Mouse (Mus musculus) brain, embryonic 14.5 days (tissue): ENCODE results near the gene Il18bp. TPM values are rescaled to one million over a fixed set of nuclear protein-coding genes. Genes with fewer than 3 reads are reported as not detected.
"Not testable (repeated sequence)": the region's sequence is repeated elsewhere in the genome, so short reads cannot be mapped to it uniquely, and the experiment has no call there.

Experiments used
- DNase-seq: peaks from one replicate; pipeline ENCODE4 v3.0.0-alpha.2; 2011; ENCODE audit warnings: low read depth
- CTCF ChIP-seq: fragments of 200-500 bp; IDR thresholded peaks from 2 replicates; pipeline ENCODE4 v1.5.1; 2012; ENCODE audit warnings: inconsistent platforms, mild to moderate bottlenecking, moderate library complexity, borderline replicate concordance; ENCODE audit not compliant: insufficient read depth, insufficient read length; ENCODE audit errors: extremely low read depth
- POLR2A ChIP-seq: fragments of 200-500 bp; IDR thresholded peaks from 2 replicates; pipeline ENCODE4 v1.6.1; 2012; ENCODE audit warnings: mild to moderate bottlenecking, inconsistent platforms, borderline replicate concordance; ENCODE audit not compliant: poor library complexity, insufficient read depth, insufficient read length, severe bottlenecking; ENCODE audit errors: extremely low read depth
- polyA plus RNA-seq: library from polyadenylated mRNA; depleted of rRNA; stranded (reverse); fragments of >200 nt; gene quantifications from 2 replicates; pipeline ENCODE4 v1.2.3, GENCODE M21; 2012; rRNA removed

Il18bp gene
- 18.4 and 19.6 TPM in 2 replicates for polyA plus RNA-seq

DNA sequence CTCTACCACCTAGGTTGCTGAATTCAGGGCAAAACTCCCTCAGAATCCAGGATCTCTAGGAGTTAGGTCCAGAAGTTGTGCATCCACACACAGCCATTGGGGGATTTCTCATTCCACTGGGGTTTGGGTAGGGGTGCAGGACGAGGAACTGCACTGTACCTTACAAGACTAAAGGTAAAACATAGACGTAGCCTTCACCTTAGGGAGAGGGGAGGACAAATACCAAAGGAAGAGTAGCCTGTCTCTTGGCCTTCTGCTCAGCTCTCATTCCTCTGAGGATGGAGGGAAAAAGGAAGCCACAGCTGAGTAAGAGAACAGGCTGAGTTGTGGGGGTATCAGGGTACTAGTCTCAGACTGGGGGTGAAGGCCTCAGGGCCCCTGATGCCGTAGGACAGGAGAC, at the start of gene Il18bp:
Il18bp (minus strand) TSS at position 101 of the 400 bp plus-strand sequence.
- no peak for DNase-seq
- no peak for TF ChIP-seq POLR2A
- TF ChIP-seq CTCF: no peak

DNA sequence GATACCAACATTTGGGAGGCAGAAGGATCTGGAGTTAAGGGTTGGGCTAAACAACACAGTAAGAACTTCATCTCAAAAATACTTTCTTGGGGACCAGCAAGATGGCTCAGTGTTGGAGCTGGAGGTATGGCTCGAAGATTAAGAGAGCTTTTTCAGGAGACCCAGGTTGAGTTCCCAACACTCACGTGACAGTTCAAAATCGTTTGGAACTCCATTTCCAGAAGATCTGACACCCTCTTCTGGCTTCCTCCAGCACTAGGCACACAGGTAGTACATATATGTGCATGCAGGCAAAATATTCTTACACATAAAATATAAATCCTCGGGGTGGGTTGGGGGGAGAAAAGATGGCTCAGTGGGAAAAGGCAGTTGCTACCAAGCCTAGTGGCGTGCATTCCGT, 47.9 kb upstream of the Il18bp start:
- no peak for TF ChIP-seq POLR2A
- TF ChIP-seq CTCF: no peak
- DNase-seq: no peak

GRCm38 (mm10) chr7:102065046-102065891, 46.8 kb upstream of the Il18bp start, which contains the start of the genes Rnf121, Xndc1 and Xntrpc:
Gene Rnf121 (minus strand): TSS chr7:102065469.
Gene Xndc1 (plus strand): TSS chr7:102065511.
Gene Xntrpc (plus strand): TSS chr7:102065713.
- TF ChIP-seq CTCF (no peak), POLR2A (peak; percentile 59; the same call in 1 of the 2 replicates)
- peak; percentile 98 for DNase-seq

GRCm38 (mm10) chr7:102064655-102065045, 46.2 kb upstream of the Il18bp start:
- no peak for DNase-seq
- no peak for TF ChIP-seq POLR2A
- no peak for TF ChIP-seq CTCF

- TF ChIP-seq CTCF (no peak), POLR2A (no peak)
- no peak for DNase-seq
Observed at GRCm38 (mm10) chr7:102063891-102064290, 45.4 kb upstream of the Il18bp start.

GRCm38 (mm10) chr7:102062203-102062602, 43.7 kb upstream of the Il18bp start:
- no peak for TF ChIP-seq CTCF
- TF ChIP-seq POLR2A: no peak
- DNase-seq: no peak

GRCm38 (mm10) chr7:102061353-102061752, 42.9 kb upstream of the Il18bp start:
- TF ChIP-seq POLR2A (no peak), CTCF (no peak)

DNA sequence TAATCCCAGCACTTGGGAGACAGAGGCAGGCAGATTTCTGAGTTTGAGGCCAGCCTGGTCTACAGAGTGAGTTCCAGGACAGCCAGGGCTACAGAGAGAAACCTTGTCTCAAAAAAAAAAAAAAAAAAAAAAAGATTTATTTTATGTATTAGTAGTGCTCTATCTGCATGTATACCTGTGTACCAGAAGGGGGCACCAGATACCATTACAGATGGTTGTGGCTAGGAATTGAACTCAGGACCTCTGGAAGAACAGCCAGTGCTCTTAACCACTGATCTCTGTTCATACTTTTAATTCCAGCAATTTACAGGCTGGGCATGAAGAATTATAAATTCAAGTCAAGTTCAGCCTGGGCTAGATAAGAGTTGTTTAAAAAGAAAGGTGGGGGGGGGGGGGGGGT, 30.0 kb upstream of the Il18bp start:
- not testable (repeated sequence) for DNase-seq

More at GRCm38 (mm10) chr7:102061353-102061752, 42.9 kb upstream of the Il18bp start:
- DNase-seq: no peak

DNA sequence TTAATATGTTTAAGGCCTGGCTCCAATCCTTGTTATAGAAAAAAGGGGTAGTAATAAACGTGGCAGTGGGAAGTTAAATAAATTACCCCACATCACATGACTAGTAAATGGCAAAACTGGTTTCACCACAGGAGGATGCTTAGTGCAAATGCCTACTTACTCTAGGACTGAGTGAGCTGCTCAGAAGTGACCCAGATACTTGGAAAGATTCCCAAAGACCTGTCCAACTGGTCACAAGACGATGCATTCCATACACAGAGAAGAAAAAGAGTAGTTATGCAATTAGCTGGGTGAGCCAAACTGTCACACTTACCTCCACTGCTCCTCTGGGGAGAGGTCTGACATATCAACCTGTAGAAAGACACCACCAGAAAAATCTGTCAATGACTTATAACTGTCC, 23.8 kb upstream of the Il18bp start:
- TF ChIP-seq CTCF (no peak), POLR2A (no peak)

DNA sequence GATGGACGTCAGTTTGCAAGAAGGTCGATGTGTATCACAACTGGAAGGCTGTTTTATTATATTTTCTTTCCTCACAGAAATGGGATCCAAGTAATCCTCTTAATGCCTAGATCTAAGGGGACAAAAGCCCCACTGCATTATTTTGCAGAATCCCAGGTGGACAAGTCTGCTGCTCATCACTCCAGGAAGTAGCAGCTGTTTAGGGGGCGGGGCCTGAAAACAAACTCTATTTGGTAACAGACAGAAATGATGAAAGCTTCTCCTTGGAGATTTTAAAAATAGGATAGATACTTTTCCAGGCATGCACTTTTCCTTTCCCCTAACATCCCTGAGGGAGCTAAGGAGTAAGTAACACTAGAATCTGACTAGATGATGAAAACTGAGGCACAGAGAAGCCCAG, 18.8 kb upstream of the Il18bp start:
- TF ChIP-seq CTCF (no peak), POLR2A (no peak)

More for the DNA sequence above, 23.8 kb upstream of the Il18bp start:
- DNase-seq: no peak

GRCm38 (mm10) chr7:102035534-102035933, 17.0 kb upstream of the Il18bp start:
- no peak for DNase-seq
- no peak for TF ChIP-seq CTCF

More for the DNA sequence above, 18.8 kb upstream of the Il18bp start:
- no peak for DNase-seq

DNA sequence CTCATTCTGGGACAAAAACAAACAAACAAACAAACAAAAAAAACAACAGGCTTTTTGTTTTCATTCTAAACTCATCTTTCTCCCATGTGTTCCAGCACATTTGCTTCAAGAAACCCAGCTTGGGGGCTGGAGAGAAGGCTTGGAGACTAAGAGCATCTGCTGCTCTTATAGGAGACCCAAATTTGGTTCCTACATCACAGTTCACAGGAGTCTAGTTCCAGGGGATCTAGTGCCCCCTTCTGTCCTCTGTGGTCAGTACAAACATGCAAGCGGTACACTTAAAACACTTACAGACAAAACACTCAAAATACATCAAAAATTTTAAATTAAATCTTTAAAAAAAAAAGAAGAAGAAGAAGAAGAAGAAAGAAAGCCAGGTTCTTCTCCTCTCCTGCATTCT, 16.4 kb upstream of the Il18bp start:
- DNase-seq: no peak
- TF ChIP-seq CTCF (peak; percentile 12; the same call in 1 of the 2 replicates), POLR2A (no peak)
